Mouse (Mus musculus): Measurements from ENCODE around the gene Drc3. TPM values are rescaled to one million over a fixed set of nuclear protein-coding genes. Genes with fewer than 3 reads are reported as not detected.
A peak's percentile ranks its signal among the peaks of the same experiment; 100 is the strongest.

Drc3 gene
- 0.39 TPM in 1 of 3 replicates, not detected in the others for total RNA-seq (2017)

DNA sequence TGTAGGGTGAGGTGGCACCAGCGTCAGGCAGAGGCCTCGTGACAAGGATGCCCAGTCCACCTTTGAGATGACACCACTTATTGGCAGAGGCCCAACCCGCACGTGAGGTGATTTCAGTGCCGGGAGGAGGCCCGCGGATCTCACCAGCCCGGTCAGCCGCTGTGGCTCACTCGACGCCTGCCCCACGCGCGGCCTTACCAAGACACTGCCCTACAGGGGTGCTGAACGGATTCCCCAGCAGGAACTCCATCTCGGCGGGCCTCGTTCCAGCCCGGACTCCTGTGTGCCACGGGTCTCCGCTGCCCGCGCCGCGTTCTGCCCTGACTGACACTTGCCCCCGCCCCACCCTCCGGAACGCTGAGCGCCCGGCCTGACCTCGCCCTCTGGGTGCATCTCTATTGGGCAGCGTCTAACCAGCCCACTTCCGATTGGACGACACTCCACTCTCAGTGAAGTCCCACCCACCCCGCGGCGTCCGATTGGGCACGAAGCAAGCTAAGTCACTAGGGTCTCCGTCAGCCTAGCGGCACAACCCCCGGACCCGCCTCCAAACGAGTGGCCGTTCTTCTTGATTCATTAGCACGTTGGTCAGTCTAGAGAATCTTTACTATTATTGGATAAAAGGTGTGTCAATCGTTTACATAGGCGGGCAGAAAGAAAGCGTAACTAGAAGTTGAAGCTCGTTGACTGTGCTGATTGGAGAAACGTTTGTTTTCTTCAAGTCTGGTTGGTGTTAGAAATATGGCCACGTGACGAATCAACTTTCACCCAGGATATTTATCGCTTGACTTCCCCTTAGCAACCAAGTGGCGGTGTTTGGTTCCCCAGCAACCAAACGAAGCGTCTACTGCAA, at the start of gene Drc3, which contains the start of gene Tom1l2:
Drc3 (plus strand) TSS at position 771 of the 853 bp plus-strand sequence.
Tom1l2 (minus strand) TSS at position 347 of the 853 bp plus-strand sequence.
- peak; percentile 98 for ATAC-seq (replicated peaks; ENCODE audit: insufficient number of reproducible peaks, low FRiP score, low TSS enrichment, poor library complexity, severe bottlenecking)

DNA sequence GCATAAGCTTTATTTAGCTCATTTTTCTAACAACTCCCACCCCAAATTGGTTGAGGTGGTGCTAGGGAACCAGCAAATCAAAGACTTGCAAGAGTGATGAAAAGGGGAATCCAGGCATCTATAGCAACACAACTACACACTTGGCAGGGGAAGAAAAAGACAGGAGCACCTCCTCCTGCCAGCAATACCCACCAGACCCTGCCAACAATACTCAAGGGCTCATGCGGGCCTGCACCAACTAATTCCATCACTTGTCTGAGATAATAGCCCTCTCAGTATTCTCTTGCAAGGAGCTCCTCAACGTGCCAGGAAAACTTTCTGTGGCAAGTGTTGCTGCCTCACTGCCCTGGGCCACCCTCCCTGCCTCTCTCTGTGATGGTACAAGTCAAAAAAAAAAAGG, 49.6 kb upstream of the Drc3 start:
- ATAC-seq (replicated peaks; ENCODE audit: insufficient number of reproducible peaks, low FRiP score, low TSS enrichment, poor library complexity, severe bottlenecking) = no peak

DNA sequence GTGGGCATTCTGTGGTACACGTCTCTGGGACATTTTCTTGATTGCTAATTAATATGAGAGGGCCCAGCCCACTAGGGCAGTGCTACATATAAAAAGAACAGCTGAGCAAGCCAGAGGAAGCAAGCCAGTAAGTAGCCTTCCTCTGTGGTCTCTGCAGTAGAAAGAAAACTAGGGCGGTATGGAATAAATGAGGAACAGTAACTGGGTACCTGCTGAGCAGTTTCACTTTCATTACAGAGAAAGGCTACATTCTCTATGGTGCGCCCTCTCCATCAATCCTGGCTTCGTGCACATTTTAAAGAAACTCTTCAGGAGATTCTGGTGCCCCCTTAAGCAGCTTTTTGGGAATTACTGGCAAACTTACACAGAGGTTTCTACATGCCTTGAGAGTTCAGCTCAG, 47.5 kb upstream of the Drc3 start:
- peak; percentile 57; the same call in 1 of the 2 replicates for ATAC-seq (replicated peaks; ENCODE audit: insufficient number of reproducible peaks, low FRiP score, low TSS enrichment, poor library complexity, severe bottlenecking)

DNA sequence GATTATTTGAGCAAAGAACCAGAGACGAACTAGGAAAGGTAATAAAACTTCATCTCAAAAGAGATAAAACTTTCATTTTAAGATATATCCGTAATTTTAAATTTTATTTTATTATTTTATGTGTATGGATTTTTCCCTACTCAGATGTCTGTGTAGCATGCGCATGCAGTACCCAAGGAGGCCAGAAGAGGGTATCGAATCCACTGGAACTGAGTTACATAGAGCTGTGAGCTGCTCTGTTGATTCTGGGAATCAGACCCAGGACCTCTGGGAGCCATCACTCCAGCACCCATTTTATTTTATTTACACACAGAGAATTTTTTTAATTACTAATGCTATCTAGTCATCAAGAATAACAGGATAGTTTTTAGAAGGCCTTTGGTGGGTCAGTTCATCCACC, 46.3 kb upstream of the Drc3 start:
- ATAC-seq (replicated peaks; ENCODE audit: insufficient number of reproducible peaks, low FRiP score, low TSS enrichment, poor library complexity, severe bottlenecking) = no peak

DNA sequence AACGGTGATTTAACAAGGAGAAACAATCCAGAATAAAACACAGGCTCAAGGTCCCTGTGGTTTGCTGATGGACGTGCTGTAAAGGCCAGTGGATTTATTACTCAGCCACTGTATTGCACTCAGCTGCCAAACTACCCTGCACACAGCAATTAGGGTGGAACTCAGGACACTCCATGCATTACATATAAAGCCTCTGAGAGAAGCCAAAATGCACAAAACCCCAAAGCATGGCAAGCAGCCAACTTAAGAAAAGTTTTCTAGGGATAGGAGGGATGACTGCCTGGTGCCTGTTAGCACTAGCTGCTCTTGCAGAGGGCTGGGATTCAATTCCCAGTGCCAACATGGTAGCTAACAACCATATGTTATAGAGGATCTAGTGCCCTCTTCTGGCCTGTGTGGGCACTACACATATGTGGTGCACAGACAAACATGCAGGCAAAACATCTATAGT, 45.7 kb upstream of the Drc3 start:
- ATAC-seq (replicated peaks; ENCODE audit: insufficient number of reproducible peaks, low FRiP score, low TSS enrichment, poor library complexity, severe bottlenecking) = no peak

DNA sequence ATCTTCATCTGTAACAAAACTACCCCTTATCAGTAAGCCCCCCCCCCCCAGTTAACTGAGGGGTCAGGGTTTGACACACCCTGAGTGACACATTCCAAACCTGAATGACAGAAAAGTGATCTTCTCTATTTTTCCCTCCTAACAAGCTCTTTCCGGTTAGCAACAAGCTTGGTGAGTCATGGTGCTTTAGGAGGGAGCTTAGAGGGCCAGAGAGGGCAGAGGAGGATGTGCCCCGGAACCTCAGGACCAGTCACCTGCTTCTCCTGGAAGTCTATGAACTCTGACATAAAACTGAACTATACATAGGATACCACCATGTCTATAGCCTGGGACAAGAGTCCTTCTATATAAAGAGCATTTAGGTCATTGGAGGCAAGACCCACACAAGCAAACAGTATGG, 45.1 kb upstream of the Drc3 start:
- ATAC-seq (replicated peaks; ENCODE audit: insufficient number of reproducible peaks, low FRiP score, low TSS enrichment, poor library complexity, severe bottlenecking) = no peak

DNA sequence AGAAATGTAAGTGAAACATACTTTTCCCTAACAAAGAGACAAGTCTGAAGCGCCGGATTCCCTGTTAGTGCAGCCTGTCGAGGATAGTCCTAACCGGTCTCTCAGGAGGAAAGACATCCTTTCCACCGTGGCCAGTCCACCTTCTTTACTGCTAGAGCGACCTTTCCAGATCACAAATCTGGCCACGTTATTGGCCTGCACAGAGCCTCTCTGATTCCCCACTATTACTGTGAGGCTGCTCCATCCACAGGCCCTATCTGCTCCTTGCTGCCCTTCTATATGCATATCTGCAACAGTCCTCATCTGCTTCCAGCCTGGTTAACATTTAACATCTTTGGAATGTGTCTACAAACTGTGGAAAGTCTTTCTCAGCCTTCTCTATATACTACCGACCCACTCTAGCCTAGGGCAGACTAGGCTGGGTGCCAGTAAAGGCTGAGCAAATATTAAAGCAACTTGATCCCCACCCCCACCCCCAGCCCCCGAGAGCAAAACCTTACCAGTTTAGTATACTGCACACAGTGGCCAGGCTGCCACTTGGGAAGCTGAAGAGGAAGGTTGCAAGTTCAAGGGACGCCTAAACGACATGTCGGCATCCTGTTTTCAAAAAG, 44.5 kb upstream of the Drc3 start:
- no peak for ATAC-seq (replicated peaks; ENCODE audit: insufficient number of reproducible peaks, low FRiP score, low TSS enrichment, poor library complexity, severe bottlenecking)

DNA sequence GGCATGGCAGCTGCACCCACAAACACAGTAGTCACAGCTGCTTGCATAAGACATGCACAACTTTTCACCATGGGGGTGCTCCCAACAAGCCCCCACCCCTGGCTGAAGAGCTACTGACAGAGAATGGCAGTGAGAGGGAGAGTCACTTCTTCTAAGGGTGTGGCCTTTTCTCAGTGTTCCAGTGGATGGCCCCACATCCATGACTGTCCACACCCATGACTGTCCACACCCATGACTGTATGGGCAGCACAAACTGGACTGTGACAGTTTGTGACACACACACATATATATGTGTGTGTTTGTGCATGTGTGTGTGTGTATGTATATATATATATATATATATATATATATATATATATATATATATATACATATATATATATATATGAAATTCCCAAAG, 43.3 kb upstream of the Drc3 start:
- no peak for ATAC-seq (replicated peaks; ENCODE audit: insufficient number of reproducible peaks, low FRiP score, low TSS enrichment, poor library complexity, severe bottlenecking)

DNA sequence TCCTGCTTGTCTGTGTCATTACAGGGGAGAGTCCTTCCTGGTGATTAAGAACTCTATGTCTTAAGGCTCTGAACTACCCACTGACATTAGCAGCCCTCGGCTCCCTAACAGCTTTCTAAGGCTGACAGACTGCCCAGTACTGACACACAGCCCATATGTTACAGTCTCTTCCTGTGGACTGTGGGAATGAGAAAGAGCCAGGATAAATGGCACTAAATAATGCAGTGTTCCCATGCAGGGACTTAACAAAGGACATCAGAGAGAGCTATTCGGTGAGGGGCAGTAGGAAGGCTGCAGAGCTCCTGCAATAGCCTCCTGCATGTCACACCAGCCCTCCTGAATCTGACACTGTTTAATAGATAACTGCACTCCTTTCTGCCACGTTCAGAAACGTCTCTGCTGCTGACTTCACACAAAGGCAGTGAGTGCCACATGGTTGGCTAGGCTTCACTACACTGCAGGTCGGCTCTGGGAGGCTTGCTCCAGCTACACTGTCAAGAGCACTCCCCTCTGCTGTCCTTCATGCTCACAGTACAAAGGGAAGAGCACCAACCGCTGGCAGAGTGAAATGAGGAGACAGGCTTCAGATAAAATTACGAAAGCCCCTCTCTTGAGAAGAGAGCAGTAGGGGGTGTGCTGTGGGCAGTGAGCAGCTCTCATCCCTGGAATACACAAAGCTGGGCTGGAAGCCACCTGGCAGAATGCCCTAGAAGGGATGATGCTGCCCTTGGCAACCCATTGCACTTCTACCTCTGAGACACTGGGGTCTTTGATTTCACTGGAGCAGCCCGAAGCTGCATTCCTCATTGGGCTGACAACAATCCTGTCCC, 41.9 kb upstream of the Drc3 start:
- ATAC-seq (replicated peaks; ENCODE audit: insufficient number of reproducible peaks, low FRiP score, low TSS enrichment, poor library complexity, severe bottlenecking) = no peak

DNA sequence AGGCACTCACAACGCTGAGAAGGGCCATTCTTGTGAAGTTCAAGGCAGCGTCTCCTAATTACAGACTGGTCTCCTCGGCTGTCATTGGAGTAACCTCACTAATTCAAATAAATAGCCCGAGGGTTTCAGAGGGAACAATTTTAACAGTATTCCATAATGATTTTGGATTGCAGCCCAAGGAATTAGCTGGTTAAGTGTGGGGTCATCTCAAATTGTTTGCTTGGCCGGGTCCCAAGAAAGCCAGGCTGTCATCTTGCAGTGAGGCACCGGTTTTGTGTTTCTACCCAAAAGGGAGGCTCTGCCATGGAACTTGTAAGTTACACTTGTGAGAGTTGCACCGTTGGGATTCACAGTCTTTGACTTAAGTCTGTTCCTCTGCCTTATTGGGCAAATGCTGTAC, 36.9 kb upstream of the Drc3 start:
- no peak for ATAC-seq (replicated peaks; ENCODE audit: insufficient number of reproducible peaks, low FRiP score, low TSS enrichment, poor library complexity, severe bottlenecking)

DNA sequence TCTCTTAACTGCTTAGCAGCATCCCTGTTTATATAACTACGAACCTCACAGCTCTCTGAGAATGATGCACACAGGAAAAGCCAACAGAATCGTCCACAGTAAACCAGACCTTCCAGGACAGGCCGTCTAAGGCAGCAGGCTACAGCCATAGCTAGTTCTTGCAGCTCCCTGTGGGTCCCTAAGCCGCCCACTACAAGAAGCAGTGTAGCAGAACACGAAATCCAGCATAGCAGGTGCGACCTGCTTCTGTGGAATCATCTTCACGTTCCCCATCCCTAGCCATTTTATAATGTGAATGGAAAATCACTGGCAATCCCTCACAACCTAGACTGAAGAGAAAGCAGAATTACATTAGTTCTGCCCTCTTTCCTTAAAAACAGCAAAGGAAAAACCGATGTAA, 36.2 kb upstream of the Drc3 start:
- no peak for ATAC-seq (replicated peaks; ENCODE audit: insufficient number of reproducible peaks, low FRiP score, low TSS enrichment, poor library complexity, severe bottlenecking)

DNA sequence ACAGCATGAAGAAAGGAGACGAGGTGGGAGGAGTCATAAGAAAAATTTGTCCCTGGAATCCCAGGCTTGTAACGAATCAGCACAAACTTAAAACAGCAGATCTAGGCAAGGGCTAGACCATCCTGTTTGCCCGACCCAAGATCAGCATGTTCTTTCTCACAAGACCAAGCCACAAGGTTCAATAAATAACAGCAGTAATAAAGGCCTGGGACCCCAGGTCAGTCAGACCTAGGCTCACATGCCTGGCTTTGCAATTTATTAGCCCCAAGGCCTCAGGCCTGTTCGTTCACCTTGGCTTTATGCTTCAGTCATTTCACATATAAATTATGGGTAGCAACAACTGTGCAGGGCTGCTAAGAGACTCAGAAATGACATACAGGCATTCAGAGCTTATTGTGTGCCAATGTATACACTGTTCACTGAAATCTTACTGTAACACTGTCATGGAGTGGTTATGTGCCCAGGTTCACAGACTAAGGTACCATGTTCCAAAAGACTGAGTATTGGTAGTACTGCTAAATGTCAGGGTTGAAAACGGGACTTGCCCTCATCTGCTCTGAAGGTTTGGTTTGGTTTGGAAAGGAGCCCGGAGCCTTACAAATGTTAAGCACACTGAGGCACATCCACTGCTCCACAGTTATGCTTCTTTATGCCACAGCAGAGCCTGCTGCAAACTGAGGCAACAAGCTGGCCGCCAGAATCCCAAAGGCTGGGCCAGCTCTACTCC, 35.6 kb upstream of the Drc3 start:
- ATAC-seq (replicated peaks; ENCODE audit: insufficient number of reproducible peaks, low FRiP score, low TSS enrichment, poor library complexity, severe bottlenecking) = no peak

DNA sequence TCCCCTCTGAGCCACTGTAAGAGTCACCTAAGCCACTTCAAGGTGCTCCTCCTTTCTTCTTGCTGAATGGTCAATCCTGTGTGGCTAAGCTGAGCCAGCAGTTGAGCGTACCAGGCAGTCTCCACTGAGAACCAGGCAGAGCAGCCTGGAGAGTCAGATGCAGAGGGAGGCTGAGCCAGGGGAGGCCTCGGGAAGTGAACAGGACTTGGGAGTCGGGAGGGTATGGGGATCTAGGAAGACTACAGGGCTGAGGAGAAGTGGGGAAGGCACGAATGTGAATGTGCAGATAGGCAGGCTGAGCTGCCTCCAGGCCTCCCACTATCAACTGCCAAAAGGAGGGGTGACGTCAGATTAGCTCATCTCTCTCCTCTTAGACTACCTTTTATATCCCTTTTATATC, 34.4 kb upstream of the Drc3 start:
- no peak for ATAC-seq (replicated peaks; ENCODE audit: insufficient number of reproducible peaks, low FRiP score, low TSS enrichment, poor library complexity, severe bottlenecking)

DNA sequence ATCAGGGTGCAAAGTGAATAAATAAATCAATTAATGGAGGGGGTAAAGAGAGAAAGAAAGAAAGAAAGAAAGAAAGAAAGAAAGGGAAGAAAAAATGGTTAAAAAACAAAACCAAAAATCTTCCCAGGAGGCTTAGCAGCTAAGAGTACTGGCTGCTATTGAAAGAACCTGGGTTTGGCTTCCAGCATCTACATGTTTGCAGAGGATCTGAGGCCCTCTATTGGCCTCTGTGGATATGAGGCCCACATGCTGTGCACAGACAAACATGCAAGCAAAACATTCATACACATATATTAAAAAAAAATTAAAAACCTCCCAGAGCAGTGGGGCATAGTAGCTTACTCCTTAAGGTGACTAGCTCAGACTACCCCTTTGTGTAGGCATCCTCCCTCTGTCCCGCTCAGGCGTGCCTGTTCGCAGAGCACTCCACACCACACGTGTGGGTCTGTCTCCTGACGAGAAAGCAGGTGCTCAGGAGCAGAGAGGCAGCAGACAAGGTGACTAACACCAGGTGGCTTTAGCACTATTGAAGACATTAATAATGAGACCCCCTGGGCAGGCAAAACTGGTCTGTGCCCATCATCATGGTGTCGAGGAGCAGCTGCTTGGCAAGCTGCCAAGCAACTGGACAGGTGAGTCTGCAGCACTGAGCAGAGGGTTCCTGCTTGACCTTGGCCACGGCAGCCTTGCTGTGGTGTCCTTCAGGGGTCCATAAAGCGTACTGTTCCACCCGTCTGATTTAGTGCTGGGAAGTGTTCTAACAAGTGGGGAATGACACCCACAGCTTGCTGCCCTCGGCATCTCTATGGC, 33.7 kb upstream of the Drc3 start:
- no peak for ATAC-seq (replicated peaks; ENCODE audit: insufficient number of reproducible peaks, low FRiP score, low TSS enrichment, poor library complexity, severe bottlenecking)

DNA sequence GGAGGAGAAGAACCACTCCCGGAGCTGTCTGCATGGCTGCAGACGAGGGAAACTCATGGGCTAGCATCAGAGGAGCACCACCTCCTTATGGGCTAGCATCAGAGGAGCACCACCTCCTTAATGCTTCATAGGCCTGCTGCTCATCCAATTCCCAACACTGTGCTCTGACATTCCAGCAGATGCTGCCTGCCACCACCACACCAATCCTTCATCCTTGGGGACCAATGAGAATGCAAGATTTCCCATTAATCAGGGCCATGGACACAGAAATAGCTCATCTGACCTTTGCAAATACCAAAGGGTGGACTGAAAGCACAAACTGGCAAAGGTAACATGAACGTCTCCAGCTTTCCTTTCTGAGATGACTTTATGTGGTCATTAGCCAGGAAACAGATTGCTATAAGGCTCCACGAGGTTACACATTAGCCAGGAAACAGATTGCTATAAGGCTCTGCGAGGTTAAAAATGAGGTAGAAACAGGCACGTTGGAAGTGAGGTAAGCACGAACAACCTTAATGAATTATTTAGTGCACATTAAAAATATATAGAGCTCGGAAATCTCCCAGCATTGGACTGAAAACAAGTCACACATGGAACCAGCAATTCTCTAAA, 32.6 kb upstream of the Drc3 start:
- no peak for ATAC-seq (replicated peaks; ENCODE audit: insufficient number of reproducible peaks, low FRiP score, low TSS enrichment, poor library complexity, severe bottlenecking)

DNA sequence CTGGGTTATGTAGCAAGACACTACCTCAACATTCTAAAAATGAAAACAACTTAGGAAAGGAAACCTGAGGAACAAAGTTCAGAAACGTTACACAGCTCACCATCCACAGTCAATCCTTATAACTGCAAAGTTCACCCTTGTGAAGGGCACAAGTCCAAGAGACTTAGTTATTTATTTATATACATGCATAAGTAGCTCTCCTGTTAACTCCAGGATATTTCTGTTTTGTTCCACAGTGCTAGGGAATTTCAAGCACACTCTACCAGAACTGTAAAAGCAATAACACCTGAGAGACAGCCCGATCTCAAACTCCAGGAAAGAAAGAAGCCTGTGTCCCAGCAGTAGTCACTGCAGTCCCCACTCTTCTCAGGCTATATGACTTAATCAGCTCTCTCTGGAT, 31.7 kb upstream of the Drc3 start:
- ATAC-seq (replicated peaks; ENCODE audit: insufficient number of reproducible peaks, low FRiP score, low TSS enrichment, poor library complexity, severe bottlenecking) = no peak

DNA sequence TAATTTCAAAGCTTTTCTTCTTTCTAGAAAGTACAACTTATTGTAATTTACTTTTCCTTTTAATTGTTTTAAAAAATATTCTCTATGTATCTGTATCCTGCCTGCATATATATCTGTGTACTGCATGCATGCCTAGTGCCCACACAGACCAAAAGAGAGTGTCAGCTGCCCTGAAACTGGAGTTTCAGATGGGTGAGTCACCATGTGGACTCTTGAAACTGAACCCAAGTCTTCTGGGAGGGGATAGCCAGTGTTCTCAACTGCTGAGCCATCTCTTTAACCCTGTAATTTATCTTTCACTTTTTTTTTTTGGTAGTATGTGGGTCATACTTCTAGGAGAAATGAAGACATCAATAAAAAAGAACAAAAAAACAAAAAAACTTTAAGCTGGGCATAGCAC, 29.4 kb upstream of the Drc3 start:
- ATAC-seq (replicated peaks; ENCODE audit: insufficient number of reproducible peaks, low FRiP score, low TSS enrichment, poor library complexity, severe bottlenecking) = no peak

DNA sequence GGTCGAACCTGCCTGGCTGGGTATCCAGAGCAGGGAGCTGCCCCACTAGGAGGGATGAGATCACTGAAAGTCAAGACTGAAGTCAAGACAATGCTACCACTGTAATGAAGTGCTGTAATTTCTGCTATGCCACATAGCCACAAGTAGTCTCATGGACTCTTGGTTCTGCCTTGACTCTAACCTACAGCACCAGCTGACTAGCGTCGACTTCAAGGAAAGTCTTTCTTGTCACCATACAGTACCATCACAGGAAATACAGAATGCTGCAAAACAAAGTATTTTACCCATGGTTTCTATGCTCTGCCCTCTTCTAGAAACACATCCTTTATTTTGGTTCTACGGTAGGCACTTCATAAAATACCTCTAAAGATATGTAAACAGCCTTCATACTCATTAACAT, 22.6 kb upstream of the Drc3 start:
- no peak for ATAC-seq (replicated peaks; ENCODE audit: insufficient number of reproducible peaks, low FRiP score, low TSS enrichment, poor library complexity, severe bottlenecking)

Measured in monocyte, adult 5-6 weeks (primary cell).